Mouse (Mus musculus) liver, embryonic 14.5 days (tissue): ENCODE results near the gene Gm3149. TPM values are rescaled to one million over a fixed set of nuclear protein-coding genes. Genes with fewer than 3 reads are reported as not detected.
"Not testable (repeated sequence)": the region's sequence is repeated elsewhere in the genome, so short reads cannot be mapped to it uniquely, and the experiment has no call there.

Experiments
- ATAC-seq: fragments of 200-750 bp; cut with Nextera tagmentation; 2 replicates; pipeline ENCODE4 v1.8.0; 2017; ENCODE audit warnings: moderate number of reproducible peaks, mild to moderate bottlenecking, moderate library complexity; ENCODE audit not compliant: insufficient read depth
- DNase-seq, 3 experiments: peaks; one replicate each; pipeline ENCODE4 v3.0.0-alpha.2; 2012 to 2013; ENCODE audit warnings: low read depth in 3 of 3, low spot score in 3 of 3
- H3K27ac ChIP-seq: fragments of 300-500 bp; sonication (generic); 2 replicates; pipeline ENCODE4 v1.5.1; 2014; ENCODE audit warnings: moderate library complexity, mild to moderate bottlenecking, control low read depth, inconsistent platforms
- H3K27me3 ChIP-seq: fragments of 300-500 bp; sonication (generic); 2 replicates; pipeline ENCODE4 v1.6.1; 2014; ENCODE audit warnings: mild to moderate bottlenecking, low read length, moderate library complexity; ENCODE audit not compliant: control insufficient read depth, insufficient read depth
- H3K36me3 ChIP-seq: fragments of 300-500 bp; sonication (generic); replicated peaks from 2 replicates; pipeline ENCODE4 v1.6.1; 2014; ENCODE audit warnings: low read depth; ENCODE audit not compliant: control insufficient read depth, insufficient read depth
- H3K4me1 ChIP-seq, 2 experiments: fragments of 200-500 bp in 1 of 2; fragments of 300-500 bp in 1 of 2; sonication (generic) in 1 of 2; replicated peaks; 2 replicates each; pipeline ENCODE4 v1.6.1; 2012 to 2014; ENCODE audit warnings: antibody characterized with exemption in 1 of 2, inconsistent platforms in 1 of 2, low read length in 1 of 2; ENCODE audit not compliant: control insufficient read depth in 2 of 2, insufficient read depth in 2 of 2
- H3K4me2 ChIP-seq: fragments of 300-500 bp; sonication (generic); 2 replicates; pipeline ENCODE4 v1.6.1; 2014; ENCODE audit warnings: low read depth, mild to moderate bottlenecking, control low read depth, moderate library complexity
- H3K4me3 ChIP-seq, 2 experiments: fragments of 200-500 bp in 1 of 2; fragments of 300-500 bp in 1 of 2; sonication (generic) in 1 of 2; 2 replicates each; pipeline ENCODE4 v1.5.1; 2012 to 2014; ENCODE audit warnings: low read depth in 2 of 2, low read length in 2 of 2, mild to moderate bottlenecking in 2 of 2, control low read depth in 1 of 2, inconsistent platforms in 1 of 2, moderate library complexity in 1 of 2; ENCODE audit not compliant: insufficient read depth in 1 of 2
- H3K9ac ChIP-seq: fragments of 300-500 bp; sonication (generic); replicated peaks from 2 replicates; pipeline ENCODE4 v1.6.1; 2014; ENCODE audit warnings: mild to moderate bottlenecking, control low read depth, moderate library complexity
- H3K9me3 ChIP-seq: fragments of 300-500 bp; sonication (generic); 2 replicates; pipeline ENCODE4 v1.6.1; 2016; ENCODE audit warnings: low read length, mixed read lengths; ENCODE audit not compliant: control insufficient read depth
- WGBS: fragments of 180-500 bp; shearing (Covaris S2); extraction: QIAGEN DNeasy Blood & Tissue Kit; methylation state at CpG from one replicate; pipeline ENCODE4 v1.1.7; 2014; ENCODE audit not compliant: insufficient replicate concordance; 5-methylcytosine and 5-hydroxymethylcytosine counted together
- polyA plus RNA-seq, 2 experiments: library from polyadenylated mRNA; depleted of rRNA in 1 of 2; stranded (reverse) in 1 of 2; unstranded in 1 of 2; fragments of >200 nt; fragmentation: Nextera tagmentation in 1 of 2; extraction: Ambion mirVana in 1 of 2; gene quantifications; 2 replicates each; pipeline versions ENCODE4 v1.2.1 to v1.2.3; 2012 to 2014

The Gm3149 gene
- polyA plus RNA-seq (2012; rRNA removed) (not detected in 2 replicates), polyA plus RNA-seq (2014; fragmentation: Nextera tagmentation; extraction: Ambion mirVana) (not detected in 2 replicates)

- H3K27ac ChIP-seq, H3K9ac ChIP-seq, H3K27me3 ChIP-seq, H3K4me1 ChIP-seq, ATAC-seq, H3K36me3 ChIP-seq, H3K4me2 ChIP-seq, DNase-seq, H3K4me3 ChIP-seq, H3K9me3 ChIP-seq: not testable (repeated sequence)
- no CpG with 5 or more reads among the region's 1 CpGs for WGBS
These were observed at the start of gene Gm3149 for GRCm38 (mm10) chr14:4316983-4317382. Gene Gm3149, plus strand, starts transcription at chr14:4317283.

GRCm38 (mm10) chr14:4269238-4269950, 47.7 kb upstream of the Gm3149 start:
- not testable (repeated sequence) for ATAC-seq, H3K4me1 ChIP-seq, H3K36me3 ChIP-seq, H3K4me3 ChIP-seq, H3K27me3 ChIP-seq, DNase-seq, H3K4me2 ChIP-seq, H3K9ac ChIP-seq, H3K27ac ChIP-seq, H3K9me3 ChIP-seq
- 49% methylated on average over 2 of the region's 2 CpGs for WGBS

- H3K9ac ChIP-seq, DNase-seq, H3K9me3 ChIP-seq, H3K27me3 ChIP-seq, H3K4me1 ChIP-seq, H3K4me3 ChIP-seq, H3K4me2 ChIP-seq, H3K36me3 ChIP-seq, ATAC-seq, H3K27ac ChIP-seq: not testable (repeated sequence)
- WGBS, result 50% methylated on average over 2 of the region's 3 CpGs
These were observed 37.3 kb upstream of the Gm3149 start for GRCm38 (mm10) chr14:4279828-4280227.

- H3K4me3 ChIP-seq, H3K27ac ChIP-seq, H3K36me3 ChIP-seq, H3K4me1 ChIP-seq, DNase-seq, ATAC-seq, H3K4me2 ChIP-seq, H3K27me3 ChIP-seq, H3K9me3 ChIP-seq, H3K9ac ChIP-seq: not testable (repeated sequence)
- WGBS, result under 1% methylated on average over 23 of the region's 48 CpGs
These were observed 17.5 kb downstream of the Gm3149 start, which contains the start of gene 2610042L04Rik for GRCm38 (mm10) chr14:4334476-4335080. Gene 2610042L04Rik, plus strand, starts transcription at chr14:4334763.

GRCm38 (mm10) chr14:4335506-4335905, 18.4 kb downstream of the Gm3149 start:
- not testable (repeated sequence) for ATAC-seq, H3K9ac ChIP-seq, H3K27ac ChIP-seq, DNase-seq, H3K4me1 ChIP-seq, H3K36me3 ChIP-seq, H3K4me3 ChIP-seq, H3K27me3 ChIP-seq, H3K4me2 ChIP-seq, H3K9me3 ChIP-seq
- WGBS, result 10% methylated on average over 7 of the region's 8 CpGs

- not testable (repeated sequence) for H3K36me3 ChIP-seq, H3K27me3 ChIP-seq, H3K4me3 ChIP-seq, H3K4me1 ChIP-seq, H3K27ac ChIP-seq, ATAC-seq, H3K9ac ChIP-seq, DNase-seq, H3K4me2 ChIP-seq, H3K9me3 ChIP-seq
- 52% methylated on average over 3 of the region's 3 CpGs for WGBS
These were observed 51.9 kb downstream of the Gm3149 start for GRCm38 (mm10) chr14:4368991-4369390.

GRCm38 (mm10) chr14:4369691-4370090, 52.6 kb downstream of the Gm3149 start:
- WGBS, result 53% methylated on average over 3 of the region's 3 CpGs
- DNase-seq, H3K36me3 ChIP-seq, H3K27me3 ChIP-seq, H3K9me3 ChIP-seq, ATAC-seq, H3K4me2 ChIP-seq, H3K9ac ChIP-seq, H3K4me3 ChIP-seq, H3K27ac ChIP-seq, H3K4me1 ChIP-seq: not testable (repeated sequence)
